Mouse (Mus musculus) right cerebral cortex, postnatal 25 days (tissue): Measurements from ENCODE around the gene Nfkbie.
A peak's percentile ranks its signal among the peaks of the same experiment; 100 is the strongest.

Experiments used
- DNase-seq: peaks from one replicate; pipeline ENCODE4 v3.0.0; 2022

The Nfkbie gene

DNA sequence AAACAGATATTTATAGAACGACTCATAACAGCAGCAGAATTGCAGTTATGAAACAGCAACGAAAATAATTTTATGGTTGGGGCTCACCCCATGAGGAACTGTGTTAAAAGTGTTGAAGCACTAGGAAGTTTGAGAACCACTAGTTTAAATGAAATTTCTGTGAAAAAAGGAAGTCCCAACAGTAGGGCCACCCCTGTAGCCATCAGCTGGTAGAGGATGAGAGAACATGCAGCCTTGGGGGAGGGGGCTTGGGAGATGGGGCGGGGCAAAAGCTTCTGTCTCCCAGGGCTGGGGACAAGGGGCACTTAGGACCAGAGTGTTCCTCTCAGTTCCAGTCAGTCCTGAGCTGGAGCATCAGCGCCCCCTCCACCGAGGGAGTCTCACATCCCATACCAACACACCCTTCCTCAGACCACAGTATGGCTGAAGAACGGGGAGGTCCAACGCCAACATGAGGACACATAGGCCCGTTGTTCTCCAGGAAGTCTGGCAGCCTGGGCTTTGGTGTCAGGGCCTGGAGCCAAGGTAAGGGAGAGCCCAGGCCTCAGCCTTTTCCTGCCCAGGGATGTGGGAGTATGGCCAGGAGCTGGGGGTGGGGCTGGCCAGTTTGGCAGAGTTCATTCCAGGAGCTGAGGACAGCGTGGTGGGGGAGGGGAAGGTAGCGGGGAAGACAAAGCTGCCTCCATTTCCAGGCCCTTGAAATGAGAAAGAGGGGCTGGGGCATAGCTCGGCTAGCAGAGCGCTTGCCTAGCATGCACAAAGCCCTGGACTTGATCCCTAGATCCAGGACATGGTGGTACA, 28.8 kb downstream of the Nfkbie start:
- peak; percentile 38 for DNase-seq

- peak; percentile 52 for DNase-seq
Measured at GRCm38 (mm10) chr17:45584939-45585678, 29.6 kb downstream of the Nfkbie start.

- no peak for DNase-seq
Measured at GRCm38 (mm10) chr17:45585725-45586448, 30.4 kb downstream of the Nfkbie start.

GRCm38 (mm10) chr17:45586449-45586837, 30.9 kb downstream of the Nfkbie start:
- DNase-seq: no peak

DNA sequence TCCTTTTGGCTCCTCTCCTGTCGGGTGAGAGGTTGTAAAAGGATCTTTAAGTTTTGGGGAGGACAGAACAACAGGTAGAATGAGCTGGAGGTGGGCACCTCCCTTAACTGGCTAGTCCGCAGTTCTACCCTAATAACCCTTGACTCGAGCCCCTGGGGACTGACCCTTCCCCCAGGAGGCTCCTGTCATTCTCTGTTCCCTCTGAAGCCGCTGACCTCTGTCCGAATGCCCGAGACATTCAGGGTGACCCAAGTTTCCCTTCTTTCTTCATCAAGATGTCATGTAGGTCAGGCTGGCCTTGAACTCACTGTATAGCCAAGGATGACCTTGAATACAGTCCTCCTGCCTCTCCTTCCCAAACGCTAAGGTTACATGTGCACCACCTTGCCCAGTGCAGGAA, 32.9 kb downstream of the Nfkbie start:
- DNase-seq: no peak

GRCm38 (mm10) chr17:45589236-45589635, 33.7 kb downstream of the Nfkbie start:
- DNase-seq: no peak

GRCm38 (mm10) chr17:45589844-45590243, 34.3 kb downstream of the Nfkbie start:
- no peak for DNase-seq

DNA sequence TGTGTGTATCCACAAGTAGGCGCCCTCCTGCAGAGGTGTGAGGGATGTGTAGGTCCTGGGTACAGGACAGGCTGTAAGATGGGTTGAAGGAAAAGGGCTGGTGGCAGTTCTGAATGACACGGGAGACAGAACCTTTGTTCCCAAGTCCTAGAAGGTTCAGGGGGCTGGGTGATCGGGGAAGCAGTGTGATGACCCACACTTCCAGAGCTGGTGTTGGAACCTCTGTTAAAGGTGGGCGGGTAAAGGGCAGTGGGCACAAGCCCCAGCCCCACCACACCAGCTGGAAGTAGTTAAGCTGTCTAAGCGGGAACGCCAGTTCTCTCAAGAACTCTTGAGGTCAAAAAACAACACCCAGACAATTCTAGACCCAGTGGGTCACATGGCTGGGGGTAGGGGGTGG, 34.9 kb downstream of the Nfkbie start:
- DNase-seq: no peak

- no peak for DNase-seq
Measured at GRCm38 (mm10) chr17:45591701-45592605, 36.5 kb downstream of the Nfkbie start.

DNA sequence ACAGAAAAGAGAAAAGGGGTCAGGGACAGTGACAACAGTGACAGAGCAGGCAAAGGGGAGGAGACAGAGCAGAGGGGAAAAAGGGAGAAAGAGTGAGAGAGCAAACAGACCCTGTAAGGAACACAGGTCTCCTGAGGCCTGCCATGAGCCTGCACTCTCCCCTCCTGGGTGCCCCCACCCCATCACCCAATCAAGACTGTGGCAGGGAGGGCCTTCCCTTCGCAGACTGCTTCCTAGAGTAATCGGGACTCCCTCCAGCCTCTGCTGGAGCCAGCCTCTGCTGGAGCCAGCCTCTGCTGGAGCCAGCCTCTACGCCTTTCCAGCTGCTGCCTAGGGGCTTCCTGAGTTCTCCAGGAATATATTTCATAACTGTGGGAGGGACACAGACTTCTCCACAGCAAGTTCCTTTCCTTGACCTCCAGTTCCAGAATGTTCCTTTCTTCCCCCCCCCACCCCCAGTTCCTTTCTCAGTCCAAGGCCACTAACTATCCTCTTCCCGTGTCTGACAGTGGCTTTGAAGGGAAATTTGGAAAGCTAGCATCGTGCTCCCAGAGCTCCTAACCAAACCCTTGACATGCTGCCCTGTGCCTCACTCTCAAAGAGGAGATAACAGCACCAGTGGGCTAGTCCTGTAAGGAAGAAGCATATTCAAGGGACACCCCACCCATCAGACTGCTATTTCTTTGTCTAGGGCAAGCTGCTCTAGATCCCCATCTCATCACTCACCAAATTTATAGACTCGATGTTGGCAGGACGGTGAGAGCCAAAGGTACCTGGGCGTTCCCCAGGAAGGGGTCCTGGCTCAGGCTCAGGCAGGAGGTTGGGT, 37.3 kb downstream of the Nfkbie start:
- DNase-seq: no peak

DNA sequence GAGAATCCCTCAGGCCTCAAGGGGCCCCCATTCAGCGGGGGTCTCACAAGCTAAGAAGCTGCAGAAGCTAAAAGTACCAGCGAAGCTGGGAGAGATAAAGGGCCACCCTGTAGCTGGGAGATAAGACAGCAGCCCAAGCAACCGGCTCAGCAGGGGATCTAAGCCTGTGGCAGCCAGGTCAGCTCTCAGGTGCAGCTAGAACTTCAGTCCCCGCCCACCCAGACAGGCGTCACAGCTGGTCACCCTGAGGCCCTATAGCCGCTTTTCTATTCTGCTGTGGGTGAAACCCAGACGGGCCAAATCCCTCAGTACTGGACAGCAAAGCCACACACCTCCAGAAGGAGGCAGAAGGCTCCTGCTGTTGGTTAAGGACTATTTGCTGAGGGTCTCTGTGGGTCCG, 38.0 kb downstream of the Nfkbie start:
- no peak for DNase-seq

- no peak for DNase-seq
Measured at GRCm38 (mm10) chr17:45594195-45594594, 38.7 kb downstream of the Nfkbie start.

DNA sequence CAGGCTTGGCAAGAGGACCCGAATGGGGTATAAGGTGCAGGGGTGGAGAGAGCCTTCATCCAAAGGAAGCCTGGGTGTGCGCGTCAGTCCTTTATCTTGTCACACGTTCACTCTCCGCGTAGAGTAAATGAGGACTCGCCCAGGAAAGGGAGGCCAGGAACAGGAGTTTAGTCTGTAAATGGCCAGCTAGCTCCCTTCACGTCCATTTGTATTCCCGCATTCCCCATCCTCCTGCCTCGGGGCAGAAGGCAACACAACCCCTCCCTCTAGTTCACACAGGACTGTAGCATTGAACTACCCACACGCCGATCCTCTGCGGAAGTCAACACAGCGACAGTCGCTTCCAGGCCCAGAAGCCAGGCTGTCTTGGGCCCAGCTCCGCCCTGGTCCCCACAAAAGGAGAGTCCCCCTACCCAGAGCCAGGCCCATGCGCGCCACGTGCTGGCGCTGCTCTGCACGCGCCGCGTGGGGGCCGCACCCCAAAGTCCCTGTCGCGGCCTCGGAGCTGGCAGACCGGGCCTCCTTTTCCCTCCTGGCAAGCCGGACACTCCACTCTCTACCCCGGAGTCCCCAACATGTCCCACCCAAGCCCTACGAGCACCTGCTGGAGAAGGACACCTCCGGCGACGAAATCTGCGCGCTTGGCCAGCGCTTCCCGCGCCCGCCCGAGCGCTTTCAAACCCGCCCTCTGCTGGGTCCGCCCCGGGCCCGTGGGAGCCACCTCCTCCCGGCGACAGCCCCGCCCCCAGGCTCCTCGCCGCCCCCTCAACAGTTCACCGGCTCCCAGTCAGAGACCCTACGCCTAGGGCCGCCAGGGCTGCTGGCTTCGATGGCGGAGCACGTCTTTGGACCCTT, 39.6 kb downstream of the Nfkbie start:
- peak; percentile 52 for DNase-seq

GRCm38 (mm10) chr17:45595736-45596390, 40.4 kb downstream of the Nfkbie start:
- DNase-seq: no peak

DNA sequence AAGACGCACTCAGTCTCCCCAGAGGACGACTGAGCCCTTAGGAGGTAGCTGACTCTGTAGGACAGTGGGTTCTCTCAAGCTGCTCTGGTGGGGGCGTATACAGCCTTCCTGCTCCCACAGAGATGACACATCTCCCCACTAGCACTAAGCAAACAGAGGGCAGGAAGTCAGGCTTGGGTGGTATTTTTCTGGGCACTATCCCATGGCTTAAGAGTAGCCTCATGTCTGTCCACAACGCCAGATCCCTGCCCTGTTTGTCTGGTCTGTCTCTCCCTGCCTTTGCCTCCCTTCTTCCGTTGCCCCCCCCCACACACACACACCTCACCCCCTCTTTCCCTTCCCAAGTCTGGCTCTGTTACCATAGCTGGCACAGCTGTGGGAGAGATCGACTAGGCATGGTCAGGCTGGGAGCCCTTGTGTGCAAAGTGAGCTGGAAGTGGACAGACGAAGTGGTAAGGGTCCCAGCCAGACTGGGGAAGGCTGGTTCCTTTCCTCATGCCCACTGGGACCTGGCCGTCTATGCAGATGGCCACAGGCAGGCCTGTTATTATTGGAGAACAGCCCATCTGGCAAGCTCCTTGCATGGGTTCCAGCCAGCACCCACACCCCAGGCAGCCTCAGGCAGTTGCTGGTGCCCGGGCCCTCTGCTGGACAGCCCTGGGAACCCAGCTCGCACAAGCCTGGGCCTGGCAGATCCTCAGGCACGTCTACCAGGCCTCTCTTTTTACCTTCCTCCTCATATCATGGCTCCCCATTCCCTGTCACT, 41.3 kb downstream of the Nfkbie start:
- peak; percentile 43 for DNase-seq

DNA sequence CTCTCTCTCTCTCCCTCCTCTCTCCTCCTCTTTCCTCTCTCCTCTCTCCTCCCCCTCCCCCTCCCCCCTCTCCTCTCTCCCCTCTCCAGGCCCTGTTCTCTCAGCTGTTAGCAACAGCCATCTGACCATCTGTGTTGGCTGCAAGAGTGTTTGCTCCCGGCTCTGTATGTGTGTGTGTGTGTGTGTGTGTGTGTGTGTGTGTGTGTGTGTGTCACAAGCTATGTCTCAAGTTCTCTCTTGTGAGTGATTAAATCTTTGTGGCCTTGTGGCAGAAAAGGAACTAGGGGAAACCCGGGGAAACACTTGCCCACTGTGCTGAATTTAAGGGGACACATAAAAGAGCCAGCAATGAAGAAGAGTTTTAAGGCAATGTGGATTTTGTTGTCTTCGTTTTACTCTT, 42.3 kb downstream of the Nfkbie start:
- DNase-seq: no peak

DNA sequence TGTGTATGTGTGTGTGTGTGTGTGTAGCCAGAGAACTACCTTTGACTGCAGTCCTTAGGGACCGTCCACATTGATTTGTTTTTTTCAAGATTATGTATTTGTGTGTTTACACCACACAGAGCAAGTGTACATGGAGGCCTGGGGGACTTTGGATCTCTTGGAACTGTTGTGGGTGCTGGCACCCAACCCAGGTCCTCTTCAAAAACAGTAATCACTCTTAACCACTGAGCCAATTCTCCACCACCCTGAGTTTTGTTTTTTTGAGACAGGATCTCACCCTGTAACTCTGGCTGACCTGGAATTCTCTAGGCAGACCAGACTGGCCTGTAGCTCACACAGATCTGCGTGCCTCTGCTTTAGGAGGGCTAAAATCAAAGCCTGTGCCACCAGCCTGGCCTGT, 42.9 kb downstream of the Nfkbie start:
- no peak for DNase-seq

DNA sequence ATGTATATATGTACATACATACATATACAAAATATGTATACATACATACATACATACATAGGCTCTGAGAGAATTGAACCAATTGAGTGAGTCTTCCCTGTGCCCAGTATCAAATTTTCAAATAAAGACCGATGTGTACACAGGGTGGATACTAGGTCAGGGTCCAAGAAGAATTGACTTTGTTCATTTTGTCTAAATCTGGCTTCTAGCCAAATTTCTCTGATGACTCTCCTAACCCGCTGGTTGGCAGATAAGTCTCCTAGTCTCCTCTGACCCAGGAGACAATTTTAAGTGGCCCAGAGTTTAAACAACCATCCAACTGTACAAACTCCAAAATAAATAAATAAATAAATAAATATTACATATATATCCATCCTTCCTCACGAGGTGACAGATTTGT, 43.4 kb downstream of the Nfkbie start:
- DNase-seq: no peak
